Mouse (Mus musculus): ENCODE results near the gene Mov10l1.

Gene Mov10l1

DNA sequence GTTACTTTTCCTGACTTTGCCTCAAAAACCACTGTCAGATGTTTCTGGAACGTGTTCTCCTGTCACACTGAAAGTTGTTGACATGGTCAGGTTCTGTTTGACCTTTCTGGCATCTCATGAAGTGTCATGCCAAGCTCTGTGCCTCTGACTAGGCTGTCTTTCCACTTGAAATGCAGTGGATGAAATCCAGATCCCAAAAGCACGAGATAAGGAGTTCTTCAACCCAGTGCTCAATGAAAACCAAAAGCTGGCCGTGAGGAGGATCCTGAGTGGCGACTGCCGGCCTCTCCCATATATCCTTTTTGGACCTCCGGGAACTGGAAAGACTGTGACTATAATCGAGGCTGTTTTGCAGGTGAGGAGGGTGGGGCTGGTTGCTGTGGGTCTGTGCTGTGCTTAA lies 37.4 kb downstream of the Mov10l1 start:
- DNase-seq, result no peak

DNA sequence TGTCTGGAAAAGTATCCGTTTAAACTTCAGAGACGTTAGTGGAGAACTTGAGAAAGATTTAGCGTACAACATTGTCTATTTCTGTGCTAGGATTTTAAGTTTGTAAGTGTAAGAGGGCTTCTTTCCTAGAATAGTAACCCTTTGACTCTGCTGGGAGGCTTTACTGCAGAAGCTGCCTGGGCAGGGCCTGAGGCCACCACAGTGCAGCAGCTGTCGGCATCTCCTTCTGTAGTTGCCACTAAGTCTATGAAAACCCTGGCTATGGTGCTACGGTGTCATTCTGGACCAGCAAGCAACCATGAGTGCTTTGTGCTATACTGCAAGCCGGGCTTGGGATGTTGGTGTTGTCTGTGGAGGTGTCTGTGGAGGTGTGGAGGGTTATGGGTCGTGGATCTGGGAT lies 37.8 kb downstream of the Mov10l1 start:
- no peak for DNase-seq

DNA sequence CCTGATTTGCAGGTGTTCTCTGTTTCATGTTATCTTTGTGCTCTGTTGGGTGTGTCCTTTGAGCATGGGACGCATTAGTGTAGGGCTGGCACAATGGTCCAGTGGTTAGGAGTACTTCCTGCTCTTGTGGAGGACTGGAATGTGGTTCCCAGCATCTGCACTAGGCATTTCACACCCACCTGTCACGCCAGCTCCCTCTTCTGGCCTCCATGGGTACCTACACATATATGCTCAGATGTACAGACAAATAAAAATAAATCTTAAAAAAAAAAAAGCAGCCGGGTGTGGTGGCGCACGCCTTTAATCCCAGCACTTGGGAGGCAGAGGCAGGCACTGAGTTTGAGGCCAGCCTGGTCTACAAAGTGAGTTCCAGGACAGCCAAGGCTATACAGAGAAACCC lies 61.7 kb downstream of the Mov10l1 start:
- no peak for DNase-seq

GRCm38 (mm10) chr15:89046356-89046755 lies 63.6 kb downstream of the Mov10l1 start:
- no peak for DNase-seq

DNA sequence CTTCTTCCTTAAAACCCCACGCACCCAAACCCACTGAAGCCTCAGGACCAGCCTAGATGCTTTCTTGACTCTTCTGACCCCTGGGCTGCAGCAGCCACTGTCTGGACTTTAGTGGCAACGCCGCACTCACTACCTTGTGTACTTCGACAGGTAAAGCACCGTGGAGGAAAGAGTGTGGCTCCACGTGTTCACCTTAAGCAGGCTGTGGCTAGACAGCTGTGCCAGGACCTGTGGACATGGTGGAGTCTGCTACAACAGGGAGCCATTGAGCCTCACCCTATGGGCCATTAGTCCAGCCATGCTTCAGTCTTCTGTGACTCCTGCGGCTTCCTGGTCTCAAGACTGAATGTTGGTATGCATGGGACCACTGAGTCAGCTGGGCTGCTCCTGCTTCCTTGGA lies 72.0 kb downstream of the Mov10l1 start:
- DNase-seq, result no peak

DNA sequence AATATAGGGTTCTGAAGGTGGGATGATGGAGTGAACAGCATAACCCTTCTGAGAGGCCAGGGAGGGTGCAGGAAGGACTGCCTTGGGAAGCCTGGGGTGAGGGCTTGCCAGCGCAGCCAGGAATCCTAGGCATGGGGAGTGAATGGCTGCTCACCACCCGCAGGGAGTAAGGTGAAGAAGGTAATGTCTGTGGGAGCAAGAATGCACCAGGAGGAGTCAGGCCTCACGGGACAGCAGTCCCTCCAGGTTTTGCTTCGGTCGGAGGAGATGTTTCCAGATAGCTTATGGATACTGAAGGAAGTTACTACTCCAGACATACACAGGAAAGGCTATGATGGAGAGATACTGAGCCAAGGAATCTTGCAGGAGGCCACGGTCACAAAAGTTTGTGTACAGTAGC lies 76.0 kb downstream of the Mov10l1 start:
- DNase-seq, result peak; percentile 58

DNA sequence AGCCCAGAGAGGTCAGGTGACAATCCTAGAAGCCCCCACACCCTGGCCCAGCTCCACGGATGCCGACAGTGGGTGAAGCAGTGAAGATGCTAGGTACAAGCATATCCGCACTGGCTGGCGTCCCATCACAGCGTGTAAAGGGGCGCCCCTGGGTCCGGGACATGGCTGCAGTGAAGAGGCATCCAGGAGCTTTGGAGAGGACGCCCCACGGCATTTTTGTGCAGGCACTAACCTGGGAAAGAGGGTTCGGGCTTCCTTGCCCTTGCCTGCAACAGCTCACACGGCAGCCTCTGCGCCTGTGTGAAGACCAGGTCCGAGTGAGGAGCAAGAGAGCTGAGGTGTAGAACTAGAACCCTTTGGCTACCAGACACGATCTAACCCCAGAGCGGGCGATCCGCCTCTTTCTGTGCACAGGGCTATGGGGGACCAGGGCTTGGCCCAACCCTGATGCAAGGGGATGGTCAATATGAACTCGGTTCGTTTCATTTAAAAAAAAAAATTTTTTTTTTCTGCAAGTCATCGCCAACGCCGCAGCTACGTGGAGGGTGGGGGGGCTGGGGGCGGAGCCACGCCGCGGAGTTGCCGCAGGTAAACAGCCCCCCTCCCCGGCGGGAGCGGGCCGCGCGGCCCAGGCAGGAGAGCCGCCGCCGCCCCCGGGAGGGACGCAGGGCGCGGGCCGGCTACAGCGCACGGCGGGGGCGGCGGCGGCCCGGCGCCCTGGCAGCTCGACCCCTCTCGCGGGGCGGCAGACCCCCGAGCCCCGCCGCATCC lies 76.6 kb downstream of the Mov10l1 start, which contains the start of gene Panx2:
Gene Panx2, plus strand, starts transcription at position 574 of the 771 bp plus-strand sequence.
- DNase-seq, result peak; percentile 82

- DNase-seq, result peak; percentile 80
Measured at GRCm38 (mm10) chr15:89060032-89060681, 77.4 kb downstream of the Mov10l1 start.

DNA sequence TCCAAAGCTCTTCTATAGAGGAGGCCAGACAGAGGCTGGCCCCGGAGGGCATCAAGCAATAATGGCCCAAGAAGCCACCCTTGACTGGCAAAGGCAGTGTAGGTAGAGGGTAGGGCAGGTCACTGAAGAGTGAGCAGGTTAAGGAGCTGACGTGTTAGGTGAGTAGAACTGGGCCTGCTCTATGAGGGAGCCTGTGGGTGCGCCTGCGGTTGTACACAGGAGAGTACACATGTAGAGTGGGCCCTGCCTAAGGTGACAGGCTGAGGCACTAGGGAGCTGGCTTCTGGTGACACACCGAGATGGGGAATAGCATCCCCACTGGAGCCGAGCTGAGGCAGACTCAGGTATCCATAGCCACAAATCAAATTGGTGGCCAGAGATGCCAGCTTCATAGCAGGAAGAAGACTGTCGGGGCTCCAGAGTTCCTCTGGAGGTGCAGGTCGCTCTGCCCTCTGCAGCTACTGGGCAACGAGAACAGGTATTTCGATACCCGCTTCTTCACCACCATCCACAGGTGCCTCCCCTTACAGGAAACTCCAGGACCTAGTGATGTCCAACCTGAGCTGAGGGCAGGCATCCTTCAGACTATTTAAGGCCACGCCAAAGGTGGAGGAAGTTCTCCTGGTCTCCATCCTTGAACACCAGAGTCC lies 78.2 kb downstream of the Mov10l1 start:
- peak; percentile 57 for DNase-seq

- peak; percentile 49 for DNase-seq
Measured at GRCm38 (mm10) chr15:89061761-89062517, 79.2 kb downstream of the Mov10l1 start.

DNA sequence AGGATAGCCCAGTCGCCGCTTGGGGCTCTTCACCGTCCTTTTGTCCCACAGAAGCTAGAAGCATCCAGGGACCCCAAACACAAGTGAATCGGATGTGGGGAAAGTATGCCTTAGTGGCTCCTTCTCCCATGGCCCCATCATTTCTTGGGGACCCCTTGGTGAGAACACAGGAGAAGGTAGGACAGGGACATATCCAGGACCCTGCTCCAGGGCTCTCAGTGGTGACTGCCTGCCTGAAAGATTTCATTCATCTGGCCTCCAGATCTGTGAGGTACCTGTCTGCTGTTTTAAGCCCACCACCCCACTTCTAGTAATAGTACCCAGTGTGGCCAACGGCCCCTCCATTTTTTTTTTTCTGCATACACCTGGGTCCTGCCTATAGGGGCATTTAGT lies 79.8 kb downstream of the Mov10l1 start:
- no peak for DNase-seq

DNA sequence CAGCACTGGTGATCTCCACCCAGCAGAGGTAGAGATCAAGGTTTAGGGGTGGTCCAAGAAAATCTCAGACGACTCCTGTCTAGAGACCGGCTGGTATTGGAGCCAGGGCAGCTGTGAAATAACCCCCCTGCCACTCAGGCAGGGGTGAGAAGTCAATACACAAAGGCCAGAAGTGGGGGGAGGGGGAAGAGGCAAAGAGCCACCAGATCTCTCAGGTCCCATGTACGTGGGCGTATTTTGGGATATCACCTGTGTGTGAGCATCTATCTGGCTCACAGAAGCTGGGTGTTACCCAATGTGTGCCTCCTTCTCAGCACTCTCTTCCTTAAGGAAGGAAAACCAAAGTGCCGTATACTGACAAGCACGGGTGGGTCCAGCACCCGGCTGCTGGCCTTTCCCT lies 80.3 kb downstream of the Mov10l1 start:
- DNase-seq, result peak; percentile 66

GRCm38 (mm10) chr15:89063536-89063935 lies 80.8 kb downstream of the Mov10l1 start:
- peak; percentile 91 for DNase-seq

DNA sequence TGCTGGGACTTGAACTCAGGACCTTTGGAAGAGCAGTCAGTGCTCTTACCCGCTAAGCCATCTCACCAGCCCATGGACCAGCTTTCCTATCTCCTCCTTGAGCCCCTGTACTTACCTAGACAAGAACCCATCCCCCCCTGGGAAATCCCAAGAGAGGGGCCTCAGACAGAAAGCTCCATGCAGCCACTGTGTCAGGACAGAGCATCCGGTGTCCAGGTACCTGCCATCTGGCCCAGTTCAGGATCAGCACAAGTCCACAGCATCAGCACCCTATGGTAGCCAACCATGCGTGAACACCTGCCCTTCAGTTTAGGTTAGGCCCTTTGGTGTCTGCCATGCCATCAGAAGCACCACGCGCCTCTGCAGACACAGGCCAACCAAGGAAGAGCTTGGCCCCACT lies 82.2 kb downstream of the Mov10l1 start:
- peak; percentile 62 for DNase-seq

- DNase-seq, result no peak
Measured at GRCm38 (mm10) chr15:89067609-89068008, 84.9 kb downstream of the Mov10l1 start.

GRCm38 (mm10) chr15:89068226-89068625 lies 85.5 kb downstream of the Mov10l1 start:
- no peak for DNase-seq

- peak; percentile 42 for DNase-seq
Measured at GRCm38 (mm10) chr15:89069336-89069840, 86.7 kb downstream of the Mov10l1 start.

DNA sequence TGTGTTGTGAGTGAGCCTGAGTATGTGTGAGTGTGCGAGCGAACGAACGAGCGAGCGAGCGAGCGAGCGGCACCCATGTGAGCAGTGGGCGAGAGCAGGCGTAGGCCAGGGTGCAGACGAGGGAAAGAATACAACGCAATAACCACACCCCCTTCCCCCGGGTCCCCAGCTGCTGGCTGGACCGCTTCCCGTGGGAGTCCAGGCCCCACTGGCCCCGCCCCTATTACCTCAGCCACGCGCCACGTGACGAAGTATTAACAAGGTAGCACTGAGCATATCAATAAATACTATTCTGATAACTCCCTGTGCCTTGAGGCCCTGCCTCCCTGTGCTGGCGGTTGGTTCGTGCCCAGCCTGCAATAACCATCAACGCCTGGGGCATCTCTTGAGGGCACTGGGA lies 87.9 kb downstream of the Mov10l1 start:
- DNase-seq, result peak; percentile 53

- DNase-seq, result no peak
Measured at GRCm38 (mm10) chr15:89073993-89074603, 91.4 kb downstream of the Mov10l1 start.

GRCm38 (mm10) chr15:89074613-89075477 lies 92.1 kb downstream of the Mov10l1 start, which contains the start of gene Trabd:
TSS of gene Trabd (plus strand) at chr15:89075124.
- DNase-seq, result peak; percentile 60

DNA sequence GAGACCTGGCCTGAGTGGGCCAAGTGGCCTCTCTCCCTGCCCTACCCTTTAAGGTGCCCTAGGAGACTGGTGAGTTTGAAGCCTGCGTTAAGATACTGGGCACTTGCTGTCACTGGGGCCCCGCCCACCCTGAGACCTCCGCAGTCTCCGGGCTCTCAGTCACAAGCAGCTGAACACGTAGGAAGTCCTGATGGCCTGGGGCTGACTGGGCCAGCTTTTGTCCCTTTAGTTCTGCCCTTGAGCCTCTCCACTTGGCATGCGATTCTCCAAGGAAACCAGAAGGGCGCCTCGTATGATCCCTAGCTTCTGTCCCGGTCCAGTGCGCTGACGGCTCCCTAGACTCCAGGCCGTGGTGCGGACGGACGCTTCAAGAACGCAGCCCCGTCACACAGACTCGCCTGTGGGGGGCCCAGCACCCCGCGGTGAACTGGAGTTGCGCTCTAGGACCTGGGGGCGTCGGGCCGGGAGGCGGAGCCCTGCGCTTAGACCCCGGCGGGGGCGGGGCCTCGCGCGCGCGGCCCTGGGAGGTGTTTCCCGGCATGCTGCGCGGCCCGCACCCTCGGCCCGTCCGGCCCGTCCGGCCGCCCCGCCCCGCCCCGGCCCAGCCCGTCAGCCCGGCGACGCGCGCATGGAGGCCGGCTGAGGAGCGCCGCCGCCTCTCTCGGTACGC lies 92.9 kb downstream of the Mov10l1 start:
- peak; percentile 92 for DNase-seq
